Mouse (Mus musculus): ENCODE measurements around the gene St3gal3. TPM values are rescaled to one million over a fixed set of nuclear protein-coding genes. Genes with fewer than 3 reads are reported as not detected.

St3gal3 gene
- polyA plus RNA-seq, 1 experiment from 2014 or later: 7.6 TPM

DNA sequence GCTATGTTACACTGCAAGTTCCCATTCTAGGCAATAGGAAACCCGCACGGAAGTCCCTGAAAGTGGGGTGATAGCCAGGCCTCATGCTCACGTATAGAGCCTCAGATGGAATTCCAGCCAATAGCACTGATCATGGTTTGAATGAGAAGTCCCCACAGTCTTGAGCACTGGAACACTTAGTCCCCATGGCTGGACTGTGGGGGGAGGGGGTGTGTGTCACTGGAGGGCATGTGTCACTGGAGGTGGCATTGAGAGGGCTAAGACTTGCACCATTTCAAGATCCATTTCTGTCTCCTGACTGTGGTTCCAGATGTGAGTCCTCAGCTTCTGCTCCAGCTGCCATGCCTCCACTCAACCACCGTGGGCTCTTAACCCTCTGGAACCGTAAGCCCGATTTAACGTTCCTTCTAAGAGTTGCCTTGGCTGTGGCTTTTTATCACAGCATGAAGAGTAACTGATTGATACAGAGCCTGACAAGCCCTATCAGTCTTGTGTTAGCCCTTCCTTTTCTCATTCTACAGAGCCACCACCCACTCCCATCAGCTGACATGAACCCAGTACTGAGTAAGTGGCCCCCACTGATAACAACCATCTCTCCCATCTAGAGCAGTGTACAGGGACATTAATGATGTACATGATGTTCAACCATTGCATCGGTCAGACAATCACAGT is 91.2 kb downstream of the St3gal3 start:
- H3K4me3 ChIP-seq (ENCODE audit: low read depth, low read length): no peak overlapping the region
- H3K27ac ChIP-seq (ENCODE audit: low read depth, low read length): no peak overlapping the region
- H3K4me1 ChIP-seq (replicated peaks; ENCODE audit: control insufficient read depth, insufficient read depth, low read length): no peaks in the 10 kb centered on the region
- H3K9ac ChIP-seq (ENCODE audit: low read length): no peak overlapping the region
- DNase-seq (ENCODE audit: low spot score) (no peak), ATAC-seq (replicated peaks; ENCODE audit: low FRiP score) (no peak)
- no peaks in the 10 kb centered on the region for H3K36me3 ChIP-seq (ENCODE audit: control insufficient read depth, insufficient read depth, low read length)
- H3K27me3 ChIP-seq (ENCODE audit: control insufficient read depth, insufficient read depth, low read length): no peaks in the 10 kb centered on the region
- 91% methylated on average over 8 of the region's 8 CpGs for WGBS
- no peaks in the 10 kb centered on the region for H3K9me3 ChIP-seq (ENCODE audit: control insufficient read depth, low read length)
- no peak overlapping the region for H3K4me2 ChIP-seq (ENCODE audit: low read depth, low read length, severe bottlenecking)

DNA sequence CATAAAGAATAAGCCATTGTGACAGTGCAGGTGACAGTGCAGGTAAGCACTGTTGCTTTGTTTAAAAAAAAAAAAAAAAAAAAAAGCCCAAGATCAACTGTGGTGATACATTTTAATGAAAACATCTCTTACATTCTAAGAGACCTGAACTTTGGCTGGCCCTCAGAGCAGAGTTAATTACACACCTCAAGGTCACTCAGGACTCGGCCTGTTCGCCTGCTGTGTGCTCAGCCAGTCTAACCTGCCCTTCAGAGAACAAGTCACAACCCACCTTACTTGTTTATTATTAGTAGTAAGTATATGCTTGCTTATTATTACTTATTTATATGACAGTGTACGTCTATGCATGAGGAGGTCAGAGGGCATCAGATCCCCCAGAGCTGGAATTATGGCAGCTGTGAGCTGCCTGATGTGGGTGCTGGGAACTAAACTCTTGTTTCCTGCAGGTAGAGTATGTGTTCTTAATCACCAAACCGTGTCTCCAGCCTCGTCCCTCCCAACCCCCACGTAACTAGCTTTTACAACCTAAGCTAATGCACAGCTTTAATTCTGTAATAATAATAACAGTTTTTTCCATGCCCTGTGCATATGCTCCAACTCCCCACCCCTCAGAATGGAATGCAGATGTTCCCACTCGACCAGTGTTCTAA is 91.9 kb downstream of the St3gal3 start:
- Histone ChIP-seq H3K36me3 (ENCODE audit: control insufficient read depth, insufficient read depth, low read length) (no peaks in the 10 kb centered on the region), H3K27me3 (ENCODE audit: control insufficient read depth, insufficient read depth, low read length) (no peaks in the 10 kb centered on the region), H3K4me2 (ENCODE audit: low read depth, low read length, severe bottlenecking) (no peak overlapping the region), H3K4me3 (ENCODE audit: low read depth, low read length) (no peak overlapping the region), H3K9me3 (ENCODE audit: control insufficient read depth, low read length) (no peaks in the 10 kb centered on the region), H3K4me1 (replicated peaks; ENCODE audit: control insufficient read depth, insufficient read depth, low read length) (no peaks in the 10 kb centered on the region), H3K27ac (ENCODE audit: low read depth, low read length) (no peak overlapping the region), H3K9ac (ENCODE audit: low read length) (no peak overlapping the region)
- 84% methylated on average over 7 of the region's 7 CpGs for WGBS
- no peak for DNase-seq (ENCODE audit: low spot score)
- no peak for ATAC-seq (replicated peaks; ENCODE audit: low FRiP score)

- DNase-seq (ENCODE audit: low spot score): no peak
- Histone ChIP-seq H3K27ac (ENCODE audit: low read depth, low read length) (no peak overlapping the region), H3K36me3 (ENCODE audit: control insufficient read depth, insufficient read depth, low read length) (no peaks in the 10 kb centered on the region), H3K9me3 (ENCODE audit: control insufficient read depth, low read length) (no peaks in the 10 kb centered on the region), H3K4me3 (ENCODE audit: low read depth, low read length) (no peak overlapping the region), H3K4me2 (ENCODE audit: low read depth, low read length, severe bottlenecking) (no peak overlapping the region), H3K27me3 (ENCODE audit: control insufficient read depth, insufficient read depth, low read length) (no peaks in the 10 kb centered on the region), H3K9ac (ENCODE audit: low read length) (no peak overlapping the region), H3K4me1 (replicated peaks; ENCODE audit: control insufficient read depth, insufficient read depth, low read length) (peaks cover 3% of the 10 kb centered on the region; the same call in 1 of the 2 replicates)
- no peak for ATAC-seq (replicated peaks; ENCODE audit: low FRiP score)
- 74% methylated on average over 9 of the region's 9 CpGs for WGBS
These were observed 93.6 kb downstream of the St3gal3 start for GRCm38 (mm10) chr4:118041145-118041544.

DNA sequence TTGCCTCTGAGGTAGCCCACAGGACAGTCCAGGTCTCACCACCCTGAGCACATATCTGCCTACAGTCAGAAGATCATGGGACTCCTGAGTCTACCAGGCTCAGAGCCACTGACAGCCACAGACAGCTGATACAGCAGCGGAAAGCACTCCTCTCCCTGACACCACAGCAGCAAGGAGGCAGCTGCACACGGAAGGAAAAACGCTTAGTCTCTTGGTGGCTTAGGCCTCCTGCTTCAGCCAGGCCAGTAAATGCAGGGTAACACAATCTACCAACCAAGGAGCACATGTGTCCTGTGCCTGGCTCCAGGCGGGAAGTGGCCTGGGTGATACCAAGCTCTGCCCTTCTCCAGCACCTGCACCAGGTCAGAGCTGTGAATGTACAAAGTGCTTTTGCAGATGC is 94.1 kb downstream of the St3gal3 start:
- Histone ChIP-seq H3K4me1 (replicated peaks; ENCODE audit: control insufficient read depth, insufficient read depth, low read length) (peaks cover 3% of the 10 kb centered on the region; the same call in 1 of the 2 replicates), H3K36me3 (ENCODE audit: control insufficient read depth, insufficient read depth, low read length) (no peaks in the 10 kb centered on the region), H3K27ac (ENCODE audit: low read depth, low read length) (no peak overlapping the region), H3K4me3 (ENCODE audit: low read depth, low read length) (no peak overlapping the region), H3K27me3 (ENCODE audit: control insufficient read depth, insufficient read depth, low read length) (no peaks in the 10 kb centered on the region), H3K4me2 (ENCODE audit: low read depth, low read length, severe bottlenecking) (no peak overlapping the region), H3K9me3 (ENCODE audit: control insufficient read depth, low read length) (no peaks in the 10 kb centered on the region), H3K9ac (ENCODE audit: low read length) (no peak overlapping the region)
- WGBS: 76% methylated on average over 4 of the region's 4 CpGs
- DNase-seq (ENCODE audit: low spot score) (no peak), ATAC-seq (replicated peaks; ENCODE audit: low FRiP score) (no peak)

DNA sequence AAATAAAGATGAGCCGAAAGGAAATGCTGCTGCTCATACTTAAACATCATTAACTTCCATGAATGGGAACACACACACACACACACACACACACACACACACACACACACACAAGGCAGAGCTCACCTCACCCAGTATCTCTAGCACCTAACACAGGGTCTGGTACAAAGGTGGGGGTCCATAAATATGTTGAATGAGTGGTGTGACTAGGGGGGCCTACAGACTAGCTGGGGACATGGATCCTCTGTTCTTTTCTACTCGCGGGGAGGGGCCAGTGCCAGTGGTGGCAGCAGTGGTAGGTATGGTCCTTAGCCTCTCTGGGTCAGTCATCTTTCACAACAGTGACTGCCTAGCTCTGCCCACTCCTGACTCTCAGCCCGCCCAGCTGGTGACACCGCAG is 94.8 kb downstream of the St3gal3 start:
- ATAC-seq (replicated peaks; ENCODE audit: low FRiP score) (no peak), DNase-seq (ENCODE audit: low spot score) (no peak)
- H3K4me1 ChIP-seq (replicated peaks; ENCODE audit: control insufficient read depth, insufficient read depth, low read length): peaks cover 3% of the 10 kb centered on the region; the same call in 1 of the 2 replicates
- no peaks in the 10 kb centered on the region for H3K27me3 ChIP-seq (ENCODE audit: control insufficient read depth, insufficient read depth, low read length)
- no peaks in the 10 kb centered on the region for H3K36me3 ChIP-seq (ENCODE audit: control insufficient read depth, insufficient read depth, low read length)
- no peak overlapping the region for H3K4me2 ChIP-seq (ENCODE audit: low read depth, low read length, severe bottlenecking)
- H3K9me3 ChIP-seq (ENCODE audit: control insufficient read depth, low read length): no peaks in the 10 kb centered on the region
- WGBS: 91% methylated on average over 5 of the region's 5 CpGs
- H3K4me3 ChIP-seq (ENCODE audit: low read depth, low read length): no peak overlapping the region
- H3K9ac ChIP-seq (ENCODE audit: low read length): no peak overlapping the region
- no peak overlapping the region for H3K27ac ChIP-seq (ENCODE audit: low read depth, low read length)

DNA sequence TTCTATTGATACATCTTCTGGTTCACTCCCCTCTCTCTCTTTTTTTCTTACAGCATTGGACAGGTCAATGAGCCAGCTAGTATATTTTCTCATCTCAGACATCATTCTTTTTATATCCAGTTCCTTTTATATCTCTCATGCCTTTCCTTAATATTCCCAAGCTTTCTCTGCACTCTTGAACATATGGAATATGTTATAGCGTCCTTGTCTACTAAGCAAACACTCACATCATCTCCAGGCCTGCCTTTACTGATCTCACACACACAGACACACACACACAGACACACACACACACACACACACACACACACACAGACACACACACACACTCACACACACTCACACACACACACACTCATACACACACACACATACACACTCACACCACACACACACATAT is 96.7 kb downstream of the St3gal3 start:
- Histone ChIP-seq H3K36me3 (ENCODE audit: control insufficient read depth, insufficient read depth, low read length) (no peaks in the 10 kb centered on the region), H3K4me2 (ENCODE audit: low read depth, low read length, severe bottlenecking) (no peak overlapping the region), H3K4me1 (replicated peaks; ENCODE audit: control insufficient read depth, insufficient read depth, low read length) (peaks cover 3% of the 10 kb centered on the region; the same call in 1 of the 2 replicates), H3K9me3 (ENCODE audit: control insufficient read depth, low read length) (no peaks in the 10 kb centered on the region), H3K27me3 (ENCODE audit: control insufficient read depth, insufficient read depth, low read length) (no peaks in the 10 kb centered on the region), H3K27ac (ENCODE audit: low read depth, low read length) (no peak overlapping the region), H3K9ac (ENCODE audit: low read length) (no peak overlapping the region), H3K4me3 (ENCODE audit: low read depth, low read length) (no peak overlapping the region)
- DNase-seq (ENCODE audit: low spot score): no peak
- ATAC-seq (replicated peaks; ENCODE audit: low FRiP score): no peak
- WGBS: 71% methylated on average over 1 of the region's 1 CpGs

DNA sequence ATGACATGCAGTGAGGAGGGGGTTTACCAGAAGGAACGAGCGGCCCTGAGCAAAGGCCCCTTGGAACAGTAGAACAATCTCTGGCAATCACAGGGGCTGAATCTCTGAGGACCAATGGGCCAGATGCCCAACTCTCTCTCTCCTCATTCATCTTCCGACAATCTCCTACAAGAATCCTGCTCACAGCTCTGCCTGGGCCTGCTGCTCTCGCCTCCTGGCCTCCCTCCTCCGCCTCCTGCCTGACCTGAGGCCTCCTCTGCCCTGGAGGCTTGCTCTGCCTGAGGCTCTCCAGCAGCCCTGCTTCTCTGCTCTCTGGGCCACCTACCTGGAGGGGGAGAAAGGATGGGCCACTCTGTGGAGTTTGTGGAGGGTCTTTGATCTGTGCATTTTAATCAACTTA is 97.3 kb downstream of the St3gal3 start:
- H3K4me3 ChIP-seq (ENCODE audit: low read depth, low read length): no peak overlapping the region
- no peak overlapping the region for H3K27ac ChIP-seq (ENCODE audit: low read depth, low read length)
- ATAC-seq (replicated peaks; ENCODE audit: low FRiP score) (no peak), DNase-seq (ENCODE audit: low spot score) (no peak)
- H3K9ac ChIP-seq (ENCODE audit: low read length): no peak overlapping the region
- 78% methylated on average over 5 of the region's 5 CpGs for WGBS
- H3K4me2 ChIP-seq (ENCODE audit: low read depth, low read length, severe bottlenecking): no peak overlapping the region
- no peaks in the 10 kb centered on the region for H3K36me3 ChIP-seq (ENCODE audit: control insufficient read depth, insufficient read depth, low read length)
- no peaks in the 10 kb centered on the region for H3K9me3 ChIP-seq (ENCODE audit: control insufficient read depth, low read length)
- peaks cover 3% of the 10 kb centered on the region; the same call in 1 of the 2 replicates for H3K4me1 ChIP-seq (replicated peaks; ENCODE audit: control insufficient read depth, insufficient read depth, low read length)
- no peaks in the 10 kb centered on the region for H3K27me3 ChIP-seq (ENCODE audit: control insufficient read depth, insufficient read depth, low read length)

DNA sequence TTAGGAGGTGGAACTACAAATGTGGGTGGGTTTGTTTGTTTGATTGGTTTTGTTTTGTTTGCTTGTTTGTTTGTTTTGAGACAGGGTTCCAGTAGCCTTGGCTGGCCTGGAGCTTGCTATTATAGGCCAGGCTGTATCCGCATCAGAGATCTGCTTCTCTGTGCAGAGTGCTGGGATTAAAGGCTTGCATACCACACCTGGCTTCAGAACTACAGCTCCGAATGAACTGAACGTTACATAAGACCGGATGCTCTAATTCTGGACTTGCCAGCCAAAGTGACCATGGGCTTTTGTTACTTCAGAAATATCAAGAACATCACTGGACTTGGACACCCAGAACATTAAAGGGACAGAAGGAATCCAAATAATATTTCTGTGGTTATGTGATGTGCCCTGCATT is 98.2 kb downstream of the St3gal3 start:
- ATAC-seq (replicated peaks; ENCODE audit: low FRiP score): no peak
- WGBS: 92% methylated on average over 4 of the region's 4 CpGs

DNA sequence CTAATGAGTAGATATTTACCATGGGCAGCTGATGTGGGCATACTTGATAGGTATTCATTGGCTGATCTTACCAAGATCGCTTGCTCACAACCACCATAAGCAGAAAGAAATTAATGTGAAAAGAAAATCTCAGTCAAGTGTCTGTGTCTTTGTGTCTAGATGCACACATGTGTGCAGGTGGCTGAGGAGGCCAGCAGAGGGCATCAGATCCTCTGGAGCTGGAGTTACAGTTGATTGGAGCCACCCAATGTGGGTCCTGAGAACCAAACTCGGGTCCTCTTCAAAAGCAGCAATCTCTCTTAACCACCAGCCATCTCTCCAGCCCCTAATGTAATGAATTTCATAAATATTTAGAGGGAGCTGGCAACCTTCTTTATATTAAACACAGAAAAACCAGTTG is 99.6 kb downstream of the St3gal3 start:
- H3K4me3 ChIP-seq (ENCODE audit: low read depth, low read length): no peak overlapping the region
- H3K36me3 ChIP-seq (ENCODE audit: control insufficient read depth, insufficient read depth, low read length): no peaks in the 10 kb centered on the region
- WGBS: 93% methylated on average over 2 of the region's 2 CpGs
- H3K9me3 ChIP-seq (ENCODE audit: control insufficient read depth, low read length): no peaks in the 10 kb centered on the region
- no peak overlapping the region for H3K27ac ChIP-seq (ENCODE audit: low read depth, low read length)
- H3K27me3 ChIP-seq (ENCODE audit: control insufficient read depth, insufficient read depth, low read length): no peaks in the 10 kb centered on the region
- H3K4me1 ChIP-seq (replicated peaks; ENCODE audit: control insufficient read depth, insufficient read depth, low read length): peaks cover 3% of the 10 kb centered on the region; the same call in 1 of the 2 replicates
- no peak for ATAC-seq (replicated peaks; ENCODE audit: low FRiP score)
- H3K9ac ChIP-seq (ENCODE audit: low read length): no peak overlapping the region
- no peak overlapping the region for H3K4me2 ChIP-seq (ENCODE audit: low read depth, low read length, severe bottlenecking)
- DNase-seq (ENCODE audit: low spot score): no peak

More for the DNA sequence above, 98.2 kb downstream of the St3gal3 start:
- H3K4me1 ChIP-seq (replicated peaks; ENCODE audit: control insufficient read depth, insufficient read depth, low read length): peaks cover 3% of the 10 kb centered on the region; the same call in 1 of the 2 replicates
- no peak overlapping the region for H3K27ac ChIP-seq (ENCODE audit: low read depth, low read length)
- H3K36me3 ChIP-seq (ENCODE audit: control insufficient read depth, insufficient read depth, low read length): no peaks in the 10 kb centered on the region
- no peaks in the 10 kb centered on the region for H3K9me3 ChIP-seq (ENCODE audit: control insufficient read depth, low read length)
- H3K27me3 ChIP-seq (ENCODE audit: control insufficient read depth, insufficient read depth, low read length): no peaks in the 10 kb centered on the region
- DNase-seq (ENCODE audit: low spot score): no peak
- H3K4me2 ChIP-seq (ENCODE audit: low read depth, low read length, severe bottlenecking): no peak overlapping the region
- no peak overlapping the region for H3K4me3 ChIP-seq (ENCODE audit: low read depth, low read length)
- H3K9ac ChIP-seq (ENCODE audit: low read length): no peak overlapping the region
